Mouse (Mus musculus): ENCODE measurements around the gene Phf12. TPM values are rescaled to one million over a fixed set of nuclear protein-coding genes. Genes with fewer than 3 reads are reported as not detected.
A peak's percentile ranks its signal among the peaks of the same experiment; 100 is the strongest.

Phf12 gene
- polyA plus RNA-seq, 2 experiments = 4.3 to 19.0 TPM

DNA sequence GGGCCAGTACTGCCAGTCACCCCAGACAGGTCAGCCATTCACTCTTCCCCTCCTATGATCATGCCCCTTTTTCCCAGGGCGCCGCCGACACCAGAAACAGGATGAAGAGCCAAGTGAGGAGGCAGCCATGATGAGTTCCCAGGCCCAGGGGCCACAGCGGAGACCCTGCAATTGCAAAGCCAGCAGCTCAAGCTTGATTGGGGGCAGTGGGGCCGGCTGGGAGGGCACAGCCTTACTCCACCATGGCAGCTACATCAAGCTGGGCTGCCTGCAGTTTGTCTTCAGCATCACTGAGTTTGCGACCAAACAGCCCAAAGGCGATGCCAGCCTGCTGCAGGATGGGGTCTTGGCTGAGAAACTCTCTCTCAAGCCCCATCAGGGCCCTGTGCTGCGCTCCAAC lies 46.7 kb downstream of the Phf12 start:
- no peak overlapping the region for H3K4me3 ChIP-seq (ENCODE audit: insufficient read depth in 1 of 2, low read depth in 2 of 2, low read length in 2 of 2)
- H3K9me3 ChIP-seq (ENCODE audit: control insufficient read depth, low read length) = no peaks in the 10 kb centered on the region
- 84% methylated on average over 8 of the region's 8 CpGs for WGBS (ENCODE audit: insufficient replicate concordance)
- H3K27me3 ChIP-seq (ENCODE audit: control insufficient read depth, insufficient read depth, low read length) = no peaks in the 10 kb centered on the region
- TF ChIP-seq CTCF (IDR thresholded peaks at IDR 0.05; ENCODE audit: low read depth) (no peak), EP300 (IDR thresholded peaks at IDR 0.05; ENCODE audit: low read depth) (no peak)
- DNase-seq (ENCODE audit: low read depth in 3 of 3, low spot score in 3 of 3) (no peak), ATAC-seq (ENCODE audit: insufficient read depth) (no peak)
- H3K4me1 ChIP-seq (replicated peaks; ENCODE audit: control insufficient read depth in 2 of 2, insufficient read depth in 2 of 2, low read length in 1 of 2) = peaks cover 12 to 14% of the 10 kb centered on the region in 2 experiments
- peaks cover 47% of the 10 kb centered on the region for H3K36me3 ChIP-seq (replicated peaks; ENCODE audit: control insufficient read depth, insufficient read depth, low read depth)
- no peak overlapping the region for H3K27ac ChIP-seq
- no peak overlapping the region for H3K9ac ChIP-seq (replicated peaks)
- H3K4me2 ChIP-seq (ENCODE audit: low read depth) = no peak overlapping the region

DNA sequence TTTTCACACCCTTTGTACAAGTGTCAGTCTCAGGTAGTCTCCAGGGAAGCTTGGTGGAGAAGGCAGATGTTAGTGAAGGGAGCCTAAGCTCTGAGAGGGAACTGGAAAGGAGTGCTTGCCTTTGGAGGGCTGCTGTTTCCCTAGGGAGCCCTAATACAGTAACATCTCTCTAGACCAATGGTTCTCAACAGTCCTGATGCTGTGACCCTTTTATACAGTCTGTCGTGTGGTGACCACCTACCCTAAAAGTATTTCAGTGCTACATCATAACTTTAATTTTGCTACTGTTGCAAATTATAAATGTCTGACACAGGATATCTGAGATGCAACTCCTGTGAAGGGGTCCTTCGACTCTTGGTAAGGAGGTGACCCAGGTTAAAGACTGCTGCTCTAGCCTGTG lies 48.0 kb downstream of the Phf12 start:
- ATAC-seq (ENCODE audit: insufficient read depth) (no peak), DNase-seq (ENCODE audit: low read depth in 3 of 3, low spot score in 3 of 3) (no peak)
- TF ChIP-seq CTCF (IDR thresholded peaks at IDR 0.05; ENCODE audit: low read depth) (no peak), EP300 (IDR thresholded peaks at IDR 0.05; ENCODE audit: low read depth) (no peak)
- H3K27me3 ChIP-seq (ENCODE audit: control insufficient read depth, insufficient read depth, low read length) = no peaks in the 10 kb centered on the region
- peaks cover 44% of the 10 kb centered on the region for H3K36me3 ChIP-seq (replicated peaks; ENCODE audit: control insufficient read depth, insufficient read depth, low read depth)
- no peak overlapping the region for H3K4me3 ChIP-seq (ENCODE audit: insufficient read depth in 1 of 2, low read depth in 2 of 2, low read length in 2 of 2)
- H3K4me1 ChIP-seq (replicated peaks; ENCODE audit: control insufficient read depth in 2 of 2, insufficient read depth in 2 of 2, low read length in 1 of 2) = peaks cover 13 to 14% of the 10 kb centered on the region in 2 experiments
- no peaks in the 10 kb centered on the region for H3K9me3 ChIP-seq (ENCODE audit: control insufficient read depth, low read length)
- H3K9ac ChIP-seq (replicated peaks) = no peak overlapping the region
- H3K27ac ChIP-seq = no peak overlapping the region
- WGBS (ENCODE audit: insufficient replicate concordance) = 70% methylated on average over 2 of the region's 2 CpGs
- H3K4me2 ChIP-seq (ENCODE audit: low read depth) = peak overlapping the region; percentile 81

DNA sequence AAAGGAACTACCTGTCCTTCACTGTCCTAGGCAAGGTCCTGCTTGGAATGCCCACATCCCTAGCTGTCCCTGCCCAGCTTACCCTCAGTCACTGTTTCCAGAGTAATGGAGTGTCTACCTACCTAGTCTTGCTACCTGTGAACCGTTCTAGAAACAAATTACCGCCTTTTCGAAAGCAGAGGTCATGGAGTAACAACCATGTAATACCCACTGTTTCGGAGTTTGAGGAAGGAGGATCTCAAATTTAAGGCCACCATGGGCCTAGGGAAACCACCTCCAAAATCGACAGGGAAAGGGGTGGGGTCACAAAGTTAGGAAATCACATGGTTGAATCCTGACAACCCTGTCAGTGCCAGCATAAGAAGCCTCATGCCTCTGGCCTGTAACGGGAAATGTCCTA lies 48.8 kb downstream of the Phf12 start:
- Histone ChIP-seq H3K4me1 (replicated peaks; ENCODE audit: control insufficient read depth in 2 of 2, insufficient read depth in 2 of 2, low read length in 1 of 2) (peaks cover 14% of the 10 kb centered on the region in 2 experiments), H3K9ac (replicated peaks) (peak overlapping the region; percentile 49)
- WGBS (ENCODE audit: insufficient replicate concordance) = 41% methylated on average over 6 of the region's 6 CpGs

DNA sequence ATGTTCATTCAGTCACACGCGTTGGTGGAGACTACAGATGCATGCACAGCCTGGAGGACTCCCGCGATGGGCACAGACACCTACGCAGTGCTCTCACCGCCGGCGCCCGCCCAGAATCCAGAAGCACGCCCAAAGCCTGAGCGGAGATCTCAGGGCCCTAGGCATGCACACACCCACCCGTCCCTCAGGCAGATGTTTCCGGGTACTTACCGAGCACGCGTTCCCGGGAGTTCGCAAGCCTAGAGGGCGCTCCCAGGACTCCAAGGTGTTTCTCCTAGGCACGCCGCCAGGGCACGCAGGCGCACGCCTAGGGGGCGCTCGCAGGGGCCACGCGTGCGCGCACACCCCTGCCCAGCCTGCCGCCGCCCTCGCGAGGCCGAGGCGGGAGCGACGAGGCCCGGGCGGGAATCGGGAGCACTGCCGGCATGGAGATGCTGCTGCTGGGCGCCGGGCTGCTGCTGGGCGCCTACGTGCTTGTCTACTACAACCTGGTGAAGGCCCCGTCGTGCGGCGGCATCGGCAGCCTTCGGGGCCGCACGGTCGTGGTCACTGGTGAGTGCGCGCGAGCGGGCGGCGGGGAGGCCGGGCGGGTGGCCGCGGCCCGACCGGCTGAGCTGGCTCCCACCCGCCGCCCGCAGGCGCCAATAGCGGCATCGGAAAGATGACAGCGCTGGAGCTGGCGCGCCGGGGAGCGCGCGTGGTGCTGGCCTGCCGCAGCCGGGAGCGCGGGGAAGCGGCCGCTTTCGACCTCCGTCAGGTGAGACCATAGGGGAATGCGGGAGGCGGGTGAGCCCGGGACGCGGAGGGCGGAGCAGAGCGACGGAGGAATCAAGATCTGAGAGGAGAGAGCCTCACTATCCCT lies 49.6 kb downstream of the Phf12 start, which contains the start of gene Dhrs13:
Gene Dhrs13, plus strand, starts transcription at position 334 of the 862 bp plus-strand sequence.
- Histone ChIP-seq H3K27ac (peak within 1 kb of the TSS; percentile 43), H3K9me3 (ENCODE audit: control insufficient read depth, low read length) (no peaks in the 10 kb centered on the region), H3K9ac (replicated peaks) (peak within 1 kb of the TSS; percentile 67), H3K4me1 (replicated peaks; ENCODE audit: control insufficient read depth in 2 of 2, insufficient read depth in 2 of 2, low read length in 1 of 2) (peaks cover 15 to 16% of the 10 kb centered on the region in 2 experiments), H3K27me3 (ENCODE audit: control insufficient read depth, insufficient read depth, low read length) (no peaks in the 10 kb centered on the region), H3K36me3 (replicated peaks; ENCODE audit: control insufficient read depth, insufficient read depth, low read depth) (peaks cover 34% of the 10 kb centered on the region), H3K4me2 (ENCODE audit: low read depth) (peak within 1 kb of the TSS; percentile 81), H3K4me3 (ENCODE audit: insufficient read depth in 1 of 2, low read depth in 2 of 2, low read length in 2 of 2) (peak within 1 kb of the TSS; percentile 70 to 82)
- under 1% methylated on average over 96 of the region's 96 CpGs for WGBS (ENCODE audit: insufficient replicate concordance)
- ATAC-seq (ENCODE audit: insufficient read depth) = peak; percentile 96
- peak; percentile 88 to 94 (median 92) for DNase-seq (ENCODE audit: low read depth in 3 of 3, low spot score in 3 of 3)
- peak; percentile 91 for TF ChIP-seq CTCF (IDR thresholded peaks at IDR 0.05; ENCODE audit: low read depth)
- TF ChIP-seq EP300 (IDR thresholded peaks at IDR 0.05; ENCODE audit: low read depth) = no peak

More for the DNA sequence above, 48.8 kb downstream of the Phf12 start:
- DNase-seq (ENCODE audit: low read depth in 3 of 3, low spot score in 3 of 3) = no peak
- no peak for TF ChIP-seq EP300 (IDR thresholded peaks at IDR 0.05; ENCODE audit: low read depth)
- no peak for TF ChIP-seq CTCF (IDR thresholded peaks at IDR 0.05; ENCODE audit: low read depth)
- ATAC-seq (ENCODE audit: insufficient read depth) = no peak
- Histone ChIP-seq H3K4me2 (ENCODE audit: low read depth) (peak overlapping the region; percentile 81), H3K27me3 (ENCODE audit: control insufficient read depth, insufficient read depth, low read length) (no peaks in the 10 kb centered on the region), H3K36me3 (replicated peaks; ENCODE audit: control insufficient read depth, insufficient read depth, low read depth) (peaks cover 36% of the 10 kb centered on the region), H3K9me3 (ENCODE audit: control insufficient read depth, low read length) (no peaks in the 10 kb centered on the region), H3K4me3 (ENCODE audit: insufficient read depth in 1 of 2, low read depth in 2 of 2, low read length in 2 of 2) (peak overlapping the region; percentile 68 to 70), H3K27ac (peak overlapping the region; percentile 43)

DNA sequence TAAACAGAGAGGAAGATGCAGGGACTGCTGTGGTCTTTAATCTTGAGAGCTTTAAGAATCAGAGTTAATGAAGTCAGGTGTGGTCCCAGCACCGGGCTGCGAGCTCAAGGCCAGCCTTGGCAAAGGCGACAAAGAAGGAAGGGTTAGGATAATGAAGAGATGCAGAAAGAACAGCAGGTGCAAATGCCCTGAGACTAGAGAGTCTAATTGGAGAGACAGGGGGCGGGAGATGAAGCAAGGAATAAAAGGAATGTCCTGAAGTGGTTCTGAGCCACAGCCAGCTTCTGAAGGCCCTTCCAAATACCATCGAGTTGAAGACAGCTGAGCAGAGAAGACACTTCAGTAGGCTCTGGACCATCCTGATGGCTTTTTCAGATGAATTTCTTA lies 50.2 kb downstream of the Phf12 start:
- 14% methylated on average over 5 of the region's 5 CpGs for WGBS (ENCODE audit: insufficient replicate concordance)
- Histone ChIP-seq H3K4me3 (ENCODE audit: insufficient read depth in 1 of 2, low read depth in 2 of 2, low read length in 2 of 2) (peak overlapping the region; percentile 70 to 82), H3K4me1 (replicated peaks; ENCODE audit: control insufficient read depth in 2 of 2, insufficient read depth in 2 of 2, low read length in 1 of 2) (peaks cover 19 to 20% of the 10 kb centered on the region in 2 experiments), H3K36me3 (replicated peaks; ENCODE audit: control insufficient read depth, insufficient read depth, low read depth) (peaks cover 29% of the 10 kb centered on the region), H3K27ac (peak overlapping the region; percentile 39; the same call in 1 of the 2 replicates), H3K27me3 (ENCODE audit: control insufficient read depth, insufficient read depth, low read length) (no peaks in the 10 kb centered on the region), H3K9ac (replicated peaks) (peak overlapping the region; percentile 67), H3K9me3 (ENCODE audit: control insufficient read depth, low read length) (no peaks in the 10 kb centered on the region), H3K4me2 (ENCODE audit: low read depth) (peak overlapping the region; percentile 81)
- ATAC-seq (ENCODE audit: insufficient read depth) = no peak
- TF ChIP-seq EP300 (IDR thresholded peaks at IDR 0.05; ENCODE audit: low read depth) (no peak), CTCF (IDR thresholded peaks at IDR 0.05; ENCODE audit: low read depth) (no peak)
- DNase-seq (ENCODE audit: low read depth in 3 of 3, low spot score in 3 of 3) = no peak

All from liver, embryonic 14.5 days (tissue).